Comparison of ENCODE assay signal across 11 mouse cellular contexts in genomic region chr7:102395894-102396293, GRCm38 (mm10). TPM values are rescaled to one million over a fixed set of nuclear protein-coding genes. Genes with fewer than 3 reads are reported as not detected.
DNase-seq lines count a peak whose midpoint lies in the region; ATAC-seq and TF ChIP-seq lines count a peak whose summit lies in the region.
"Had no signal": no experiment of that assay in that cellular context is flagged by ENCODE, and none has a peak within 500 bp of the region (broad histone marks: within the 10 kb centered on the region; RNA-seq: fewer than 3 reads in every experiment).

No protein-coding gene starts in this region.

- no peaks in the 10 kb centered on the region for H3K36me3 ChIP-seq in heart, embryonic 11.5 days (ENCODE audit: control insufficient read depth, insufficient read depth, low read length)
- H3K36me3 ChIP-seq in intestine, postnatal 0 days (ENCODE audit: control insufficient read depth, insufficient read depth): no peaks in the 10 kb centered on the region
- H3K36me3 ChIP-seq: forebrain, embryonic 10.5 days had no signal

- peak; percentile 16 for DNase-seq in heart, adult 8-10 months (ENCODE audit: low spot score)
- peak; percentile 80 for DNase-seq in MEL-GATA-1-ER (ENCODE audit: extremely low read depth, low read depth)
- peak; percentile 42 for DNase-seq in adipocyte (ENCODE audit: low spot score)
- DNase-seq in lung, postnatal 25 days (ENCODE audit: low spot score): peak; percentile 5
- DNase-seq in frontal cortex, postnatal 25 days (ENCODE audit: low spot score in 2 of 2): no peak
- DNase-seq: kidney, postnatal 25 days had no signal

- no peak for ATAC-seq in heart, embryonic 11.5 days (replicated peaks; ENCODE audit: insufficient number of reproducible peaks, low FRiP score, low TSS enrichment)
- ATAC-seq in intestine, postnatal 0 days: no peak

- H3K4me3 ChIP-seq in heart, embryonic 11.5 days (ENCODE audit: low read depth, low read length): no peak overlapping the region
- no peak overlapping the region for H3K4me3 ChIP-seq in intestine, postnatal 0 days (ENCODE audit: low read depth, low read length)
- H3K4me3 ChIP-seq: forebrain, embryonic 10.5 days had no signal

- H3K27ac ChIP-seq in heart, embryonic 11.5 days (ENCODE audit: low read depth, low read length): no peak overlapping the region
- H3K27ac ChIP-seq in intestine, postnatal 0 days (ENCODE audit: low read depth, low read length): no peak overlapping the region
- H3K27ac ChIP-seq: forebrain, embryonic 10.5 days had no signal

- no peak for TF ChIP-seq CTCF in intestine, postnatal 0 days (IDR thresholded peaks at IDR 0.05; ENCODE audit: low read depth)

- 74% methylated on average over 7 of the region's 7 CpGs for WGBS in heart, embryonic 11.5 days (ENCODE audit: insufficient replicate concordance)
- WGBS in intestine, postnatal 0 days: 54% methylated on average over 7 of the region's 7 CpGs

- H3K9ac ChIP-seq in heart, embryonic 11.5 days (ENCODE audit: low read depth, low read length): no peak overlapping the region
- H3K9ac ChIP-seq in intestine, postnatal 0 days (ENCODE audit: low read depth, low read length): no peak overlapping the region

- no peak overlapping the region for H3K4me2 ChIP-seq in heart, embryonic 11.5 days
- no peak overlapping the region for H3K4me2 ChIP-seq in intestine, postnatal 0 days (replicated peaks; ENCODE audit: low read depth)
- H3K4me2 ChIP-seq: midbrain, embryonic 11.5 days had no signal

- H3K27me3 ChIP-seq in heart, embryonic 11.5 days (ENCODE audit: control insufficient read depth, insufficient read depth, low read length): no peaks in the 10 kb centered on the region
- no peaks in the 10 kb centered on the region for H3K27me3 ChIP-seq in intestine, postnatal 0 days (replicated peaks; ENCODE audit: control insufficient read depth, insufficient read depth, low read length)

- H3K9me3 ChIP-seq in heart, embryonic 11.5 days (replicated peaks; ENCODE audit: control insufficient read depth, low read length): no peaks in the 10 kb centered on the region
- H3K9me3 ChIP-seq in intestine, postnatal 0 days (ENCODE audit: control insufficient read depth): no peaks in the 10 kb centered on the region
- H3K9me3 ChIP-seq: forebrain, embryonic 10.5 days; G1E had no signal

- no peaks in the 10 kb centered on the region for H3K4me1 ChIP-seq in heart, embryonic 11.5 days (ENCODE audit: control insufficient read depth, insufficient read depth, low read length)
- H3K4me1 ChIP-seq in intestine, postnatal 0 days (replicated peaks; ENCODE audit: control insufficient read depth, insufficient read depth, low read length): no peaks in the 10 kb centered on the region

RNA-seq across cellular contexts. Expression of gene Rrm1, which starts 45.6 kb away (rescaled TPM):
- total RNA-seq in heart, adult 8-10 months (2022): 10 to 100 TPM in 3 of 4 experiments, 1 to 10 TPM in 1; 8.8 to 13.1 (median 10.9) TPM
- polyA plus RNA-seq in heart, embryonic 11.5 days (2014; fragmentation: Nextera tagmentation; extraction: Ambion mirVana): 160 and 162 TPM in 2 replicates
- 22.7 and 23.4 TPM in 2 replicates for polyA plus RNA-seq in intestine, postnatal 0 days (2015; fragmentation: Nextera tagmentation; extraction: Ambion mirVana)

Comparison
In these comparisons a context has a peak if more than half of its experiments do, and no peak if none do; other contexts are left out.
1. DNase-seq: peak in heart, adult 8-10 months (single experiment), MEL-GATA-1-ER (single experiment), adipocyte (single experiment) and lung, postnatal 25 days (single experiment); none in frontal cortex, postnatal 25 days (0 of 2).